Mouse (Mus musculus) embryo, embryonic 11.5 days (tissue): Measurements from ENCODE around the gene 9230112D13Rik.

Experiments used
- DNase-seq: peaks from one replicate; pipeline ENCODE4 v3.0.0-alpha.2; 2012; ENCODE audit warnings: low read depth, low spot score

Gene 9230112D13Rik

GRCm38 (mm10) chr14:34522701-34523100 is at the start of gene 9230112D13Rik:
Gene 9230112D13Rik, minus strand, starts transcription at chr14:34522801.
- no peak for DNase-seq

GRCm38 (mm10) chr14:34571610-34572387 is 49.2 kb upstream of the 9230112D13Rik start:
- DNase-seq: no peak

GRCm38 (mm10) chr14:34570903-34571302 is 48.3 kb upstream of the 9230112D13Rik start:
- no peak for DNase-seq

GRCm38 (mm10) chr14:34570294-34570693 is 47.7 kb upstream of the 9230112D13Rik start:
- peak; percentile 62 for DNase-seq

GRCm38 (mm10) chr14:34569534-34570194 is 47.1 kb upstream of the 9230112D13Rik start:
- no peak for DNase-seq

- no peak for DNase-seq
Measured at GRCm38 (mm10) chr14:34568626-34569025, 46.0 kb upstream of the 9230112D13Rik start.

DNA sequence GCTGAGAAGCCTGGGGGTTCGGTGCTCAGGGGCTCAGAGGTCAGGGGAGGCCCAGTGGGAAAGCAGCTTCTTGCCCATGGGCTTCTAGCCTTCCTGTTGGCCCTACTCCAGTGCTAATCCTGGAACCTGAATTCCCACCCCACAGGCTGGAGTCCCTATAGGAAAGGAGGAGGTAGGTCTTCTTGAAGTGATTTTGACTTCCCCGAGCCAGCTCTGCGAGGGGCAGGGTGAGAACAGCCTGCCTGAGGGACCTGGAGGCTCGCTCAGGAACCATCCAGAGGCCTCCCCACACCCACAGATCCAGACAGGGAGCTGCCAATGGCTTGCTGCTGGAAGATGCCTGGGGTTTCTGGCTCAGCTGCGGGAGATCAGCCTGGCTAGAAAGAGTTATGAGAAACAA is 45.1 kb upstream of the 9230112D13Rik start:
- DNase-seq: no peak

DNA sequence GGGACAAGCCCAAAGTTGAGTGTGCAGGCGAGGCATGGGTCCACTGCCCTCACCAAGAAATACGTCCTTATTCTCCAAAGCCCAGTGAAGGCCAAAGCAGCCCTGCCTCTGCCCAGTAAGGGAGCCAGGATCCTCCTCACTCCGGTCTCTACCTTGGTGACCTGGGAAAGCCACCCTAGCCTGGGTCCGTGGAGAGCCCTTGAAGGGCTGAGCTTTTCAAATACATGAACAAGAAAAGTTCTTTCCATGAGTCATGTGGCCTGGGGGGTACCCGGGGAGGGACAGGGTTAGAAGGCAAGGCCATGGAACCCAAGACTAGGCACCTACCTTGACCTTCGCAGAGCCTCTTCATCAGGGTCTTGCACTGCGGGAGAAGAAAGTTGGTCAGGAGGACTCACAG is 43.9 kb upstream of the 9230112D13Rik start:
- no peak for DNase-seq

DNA sequence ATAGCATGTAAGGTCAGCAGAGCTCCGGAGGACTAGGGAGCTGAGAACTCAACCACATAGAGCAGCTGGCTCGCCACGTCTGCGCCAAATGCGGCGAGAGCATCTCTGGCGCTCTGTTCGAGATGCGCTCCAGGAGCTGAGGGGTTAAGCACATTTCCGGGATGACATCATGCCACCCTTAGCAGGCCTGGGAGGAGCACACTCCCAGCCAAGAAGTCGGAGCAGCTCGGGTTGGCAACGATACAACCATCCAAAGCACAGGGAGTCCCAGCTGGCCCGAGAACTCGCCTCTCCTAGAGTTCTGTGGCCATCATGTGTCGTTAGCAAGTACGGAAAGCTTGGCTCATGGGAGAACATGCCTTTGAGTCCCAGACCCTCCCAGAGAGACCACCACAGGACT is 43.1 kb upstream of the 9230112D13Rik start:
- DNase-seq: no peak

DNA sequence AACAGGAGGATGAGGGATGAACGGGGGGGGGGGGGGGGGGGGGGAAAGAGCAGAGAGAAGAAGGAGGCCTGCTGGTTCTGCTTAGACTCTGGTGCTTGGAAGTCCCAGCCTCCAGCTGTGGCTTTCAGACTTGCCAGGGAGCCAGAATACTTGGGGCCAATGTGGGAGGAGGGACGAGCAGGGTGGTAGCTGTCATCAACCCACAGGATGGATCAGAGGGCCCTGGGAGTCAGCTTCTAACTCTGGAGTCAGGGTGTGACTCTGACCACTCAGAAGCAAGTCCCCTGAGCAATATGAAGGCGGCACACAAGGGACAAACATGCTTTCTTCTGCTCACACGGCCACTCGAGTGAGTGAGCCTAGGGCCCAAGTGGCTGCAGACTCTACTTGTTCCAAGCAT is 42.0 kb upstream of the 9230112D13Rik start:
- DNase-seq: no peak

GRCm38 (mm10) chr14:34562393-34562792 is 39.8 kb upstream of the 9230112D13Rik start:
- no peak for DNase-seq

- no peak for DNase-seq
Measured at GRCm38 (mm10) chr14:34561647-34562046, 39.0 kb upstream of the 9230112D13Rik start.

GRCm38 (mm10) chr14:34558947-34559346 is 36.3 kb upstream of the 9230112D13Rik start:
- DNase-seq: no peak

DNA sequence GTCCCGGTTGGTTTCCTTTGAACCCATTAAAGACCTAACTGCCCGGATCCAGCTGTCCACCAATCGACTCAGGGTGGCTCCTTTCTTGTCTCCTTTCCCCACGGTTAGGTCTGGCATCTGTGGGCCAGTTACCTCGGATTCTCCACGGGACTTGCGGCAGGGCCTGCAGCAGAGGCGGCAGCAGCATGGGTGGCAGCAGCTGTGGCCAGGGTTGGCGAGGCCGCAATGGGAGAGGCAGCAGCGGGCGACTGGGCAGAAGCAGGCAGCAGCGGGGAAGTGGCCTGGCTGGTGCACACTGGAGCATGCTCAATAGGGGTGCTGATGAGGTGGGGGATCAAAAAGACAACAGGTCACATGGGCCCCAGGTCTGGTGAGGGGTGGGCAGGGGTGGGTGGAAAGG is 32.6 kb upstream of the 9230112D13Rik start:
- DNase-seq: no peak

- no peak for DNase-seq
Measured at GRCm38 (mm10) chr14:34554047-34554446, 31.4 kb upstream of the 9230112D13Rik start.

GRCm38 (mm10) chr14:34553470-34553869 is 30.9 kb upstream of the 9230112D13Rik start:
- no peak for DNase-seq

GRCm38 (mm10) chr14:34552226-34552625 is 29.6 kb upstream of the 9230112D13Rik start:
- no peak for DNase-seq

- DNase-seq: peak; percentile 82
Measured at GRCm38 (mm10) chr14:34549004-34549671, 26.5 kb upstream of the 9230112D13Rik start.

- peak; percentile 40 for DNase-seq
Measured at GRCm38 (mm10) chr14:34548391-34549001, 25.9 kb upstream of the 9230112D13Rik start.

GRCm38 (mm10) chr14:34544545-34544944 is 21.9 kb upstream of the 9230112D13Rik start:
- no peak for DNase-seq

GRCm38 (mm10) chr14:34544001-34544400 is 21.4 kb upstream of the 9230112D13Rik start:
- no peak for DNase-seq

DNA sequence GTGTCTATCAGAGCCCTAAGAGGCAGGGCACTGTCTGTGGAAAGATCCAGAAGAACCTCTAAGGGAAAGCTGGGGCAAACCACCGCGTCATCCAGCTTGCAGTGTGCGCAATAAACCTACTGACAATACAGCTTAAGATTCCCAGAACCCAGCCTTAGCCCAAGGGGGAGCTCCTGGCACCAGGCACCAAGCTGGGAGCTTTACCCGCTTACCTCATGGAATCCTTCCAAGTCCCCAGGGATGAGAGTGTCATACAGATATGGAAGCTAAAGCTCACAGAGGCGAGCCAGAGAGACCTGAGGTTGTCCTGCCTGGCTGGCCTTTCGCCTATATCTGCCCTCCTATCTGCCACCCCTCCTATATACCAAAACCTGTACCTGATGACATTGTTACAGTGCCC is 21.0 kb upstream of the 9230112D13Rik start:
- no peak for DNase-seq
